Mouse (Mus musculus): ENCODE measurements around the gene Pik3cd. TPM values are rescaled to one million over a fixed set of nuclear protein-coding genes. Genes with fewer than 3 reads are reported as not detected.
A peak's percentile ranks its signal among the peaks of the same experiment; 100 is the strongest.
"Not testable (repeated sequence)": the region's sequence is repeated elsewhere in the genome, so short reads cannot be mapped to it uniquely, and the experiment has no call there.

The Pik3cd gene
- total RNA-seq (2021), result 10 to 100 TPM; 21.2 to 25.0 TPM
- long read RNA-seq, experiment 1, partial matches to known transcripts, result 3 of 6 reads
- long read RNA-seq, experiment 1, other reads (novel, unspliced or antisense), result 3 of 6 reads
- long read RNA-seq, experiment 2, partial matches to known transcripts, result 3 of 12 reads
- long read RNA-seq, experiment 2, other reads (novel, unspliced or antisense), result 8 of 12 reads

GRCm38 (mm10) chr4:149702210-149702979 lies at the start of gene Pik3cd:
TSS of gene Pik3cd (minus strand) at chr4:149702571.
- intact Hi-C loops (cut with DNase I), result no loop called here
- no peak for DNase-seq (ENCODE audit: low spot score in 2 of 2)

DNA sequence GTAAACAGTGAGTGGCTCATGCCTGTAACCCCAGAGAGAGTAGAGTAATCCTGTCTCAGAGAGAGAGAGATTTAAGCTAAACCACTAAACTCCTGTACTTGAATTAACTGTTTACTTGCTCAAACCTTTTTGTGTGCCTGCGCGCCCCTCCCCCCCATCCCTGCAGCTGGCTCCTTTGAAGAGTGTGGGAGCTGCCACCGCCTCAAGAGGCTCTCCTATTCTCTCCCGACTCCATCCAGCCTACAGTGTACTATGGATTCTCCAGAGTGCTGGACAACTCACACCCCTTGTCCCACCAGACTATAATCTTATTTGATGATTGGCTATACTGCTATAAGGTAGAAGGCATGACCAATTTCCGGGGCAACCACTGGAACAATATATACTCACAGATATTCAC lies 48.3 kb upstream of the Pik3cd start:
- intact Hi-C loops (cut with DNase I), result loop anchor here (5.0 kb wide), 1 partner anchor 52 kb away; no protein-coding TSS in a partner anchor

GRCm38 (mm10) chr4:149749663-149750015 lies 47.3 kb upstream of the Pik3cd start:
- intact Hi-C loops (cut with DNase I), result loop anchor here (5.0 kb wide), 1 partner anchor 53 kb away; no protein-coding TSS in a partner anchor

More for the DNA sequence above, 48.3 kb upstream of the Pik3cd start:
- DNase-seq (ENCODE audit: low spot score in 2 of 2), result no peak

DNA sequence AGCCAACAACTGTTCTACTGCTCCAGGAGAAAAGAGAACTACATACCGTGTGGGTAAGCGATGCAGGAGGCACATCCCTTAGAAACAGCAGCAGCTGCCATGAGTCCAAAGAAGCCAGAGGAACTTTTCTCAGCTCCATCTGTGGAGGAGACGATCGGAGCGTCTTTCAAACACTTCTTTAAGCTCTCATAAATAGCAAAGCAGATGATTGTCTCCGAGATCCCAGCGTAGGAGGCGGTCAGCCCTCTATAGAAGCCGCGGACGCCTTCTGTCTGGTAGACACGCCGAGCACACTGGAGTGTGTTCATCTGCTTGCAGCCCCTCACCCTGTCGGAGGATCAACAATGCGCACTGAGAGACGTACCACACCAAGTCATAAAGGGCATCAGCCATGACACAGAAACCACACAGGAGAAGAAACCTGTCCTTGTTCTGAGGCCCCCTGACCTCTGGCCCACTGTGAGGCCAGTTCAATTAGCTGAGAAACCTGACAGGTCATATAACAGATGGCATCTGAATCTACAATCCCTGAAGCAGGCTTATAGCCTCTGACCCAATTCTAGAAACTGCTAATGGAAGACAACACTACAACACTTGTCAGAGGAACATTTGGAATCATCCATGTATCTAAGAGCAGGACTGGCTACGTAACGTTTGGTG lies 46.8 kb upstream of the Pik3cd start:
- intact Hi-C loops (cut with DNase I), result no loop called here
- DNase-seq (ENCODE audit: low spot score in 2 of 2), result no peak

More at GRCm38 (mm10) chr4:149749663-149750015, 47.3 kb upstream of the Pik3cd start:
- not testable (repeated sequence) for DNase-seq (ENCODE audit: low spot score in 2 of 2)

DNA sequence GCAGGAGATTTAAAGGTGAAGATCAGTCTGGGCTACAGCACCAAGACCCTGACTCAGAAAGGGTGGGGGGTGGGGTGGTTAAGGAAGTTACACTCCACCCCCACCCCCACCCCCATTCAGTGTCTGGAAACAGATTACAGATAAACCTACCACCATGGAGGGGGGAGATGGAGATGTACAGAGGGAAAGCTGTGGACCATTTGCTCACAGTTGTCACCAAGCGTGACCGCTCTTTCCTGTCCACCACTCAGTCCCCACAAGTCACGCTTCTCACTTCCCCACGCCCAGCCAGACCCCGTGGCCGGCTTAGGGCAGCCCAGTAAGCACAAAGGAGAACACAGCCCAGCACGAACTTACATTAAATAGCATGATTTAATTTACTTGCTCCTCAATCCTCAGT lies 41.7 kb upstream of the Pik3cd start:
- no peak for DNase-seq (ENCODE audit: low spot score in 2 of 2)
- intact Hi-C loops (cut with DNase I), result no loop called here

DNA sequence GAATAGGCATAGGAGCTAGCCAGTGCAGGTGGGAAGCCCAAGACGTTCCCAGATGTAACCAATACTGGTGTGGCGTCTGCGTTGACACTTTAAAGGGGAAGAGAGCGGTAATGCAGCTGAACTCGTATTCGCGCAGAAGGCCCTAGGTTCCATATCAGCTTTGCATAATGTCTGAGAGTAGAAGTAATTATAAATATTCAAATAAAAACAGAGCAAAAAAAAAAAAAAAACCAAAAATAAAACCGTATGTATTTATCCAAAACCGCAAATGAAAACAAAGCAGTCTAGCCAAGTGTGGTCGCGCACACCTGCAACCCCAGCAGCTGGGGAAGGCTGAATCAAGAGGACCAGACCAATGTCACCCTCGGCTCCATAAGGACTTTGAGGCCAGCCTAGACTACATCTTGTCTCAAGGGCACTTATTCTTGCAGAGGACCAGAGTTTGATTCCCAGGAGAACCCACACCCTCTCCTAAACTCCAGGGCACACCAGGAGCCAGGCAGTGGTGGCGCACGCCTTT lies 39.7 kb upstream of the Pik3cd start:
- intact Hi-C loops (cut with DNase I), result no loop called here

DNA sequence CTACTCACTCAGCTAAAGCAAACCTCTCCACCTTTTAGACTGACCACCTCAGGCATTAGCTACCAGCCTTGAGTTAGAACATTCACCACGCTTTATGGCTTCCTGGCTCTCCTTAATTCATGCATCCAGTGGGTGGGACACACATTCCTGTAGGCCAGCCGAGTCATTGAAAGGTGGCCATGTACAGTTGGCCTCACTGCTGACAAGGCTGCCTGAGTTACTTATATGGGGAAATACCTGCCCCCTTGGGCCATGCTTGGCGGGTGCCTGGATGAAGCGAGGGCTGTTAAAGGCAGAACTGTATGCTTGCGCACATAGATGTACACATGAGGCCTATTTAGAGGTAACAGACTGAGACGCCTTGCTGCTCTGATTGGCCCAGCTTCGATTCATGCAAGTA lies 37.9 kb upstream of the Pik3cd start:
- intact Hi-C loops (cut with DNase I), result no loop called here

More for the DNA sequence above, 39.7 kb upstream of the Pik3cd start:
- DNase-seq (ENCODE audit: low spot score in 2 of 2), result no peak

DNA sequence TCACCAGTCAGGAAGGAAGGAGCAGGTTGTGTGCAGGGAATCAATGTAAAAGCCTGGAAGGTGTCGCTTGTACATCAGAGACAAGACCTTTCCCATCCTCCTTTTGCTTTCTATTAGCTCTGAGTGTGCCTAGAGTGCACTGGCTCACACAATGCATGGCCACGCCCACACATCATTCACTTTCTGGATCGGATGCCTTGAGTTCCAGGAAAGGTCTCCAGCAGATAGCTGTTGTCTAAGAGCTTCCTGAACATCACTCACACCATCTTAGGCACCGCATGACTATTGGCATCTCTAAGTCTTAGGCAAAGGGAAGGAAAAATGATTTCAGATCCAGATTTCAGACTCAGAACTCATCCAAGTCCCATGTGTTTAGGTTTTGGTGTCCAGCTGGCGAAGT lies 37.1 kb upstream of the Pik3cd start:
- intact Hi-C loops (cut with DNase I), result loop anchor here (5.0 kb wide), 1 partner anchor 218 kb away; the partner anchor contains the start of gene Spsb1
- no peak for DNase-seq (ENCODE audit: low spot score in 2 of 2)

More for the DNA sequence above, 37.9 kb upstream of the Pik3cd start:
- DNase-seq (ENCODE audit: low spot score in 2 of 2), result no peak

GRCm38 (mm10) chr4:149737383-149738324 lies 35.3 kb upstream of the Pik3cd start, which contains the start of gene Tmem201:
TSS of gene Tmem201 (minus strand) at chr4:149738044.
- intact Hi-C loops (cut with DNase I), result loop anchor here (5.0 kb wide), 1 partner anchor 220 kb away; the partner anchor contains the start of gene Spsb1
- DNase-seq (ENCODE audit: low spot score in 2 of 2), result peak; percentile 97

- peak; percentile 46 to 52 for DNase-seq (ENCODE audit: low spot score in 2 of 2)
- intact Hi-C loops (cut with DNase I), result loop anchor here (5.0 kb wide), 1 partner anchor 221 kb away; the partner anchor contains the start of gene Spsb1
Measured at GRCm38 (mm10) chr4:149736581-149736980, 34.2 kb upstream of the Pik3cd start.

GRCm38 (mm10) chr4:149735624-149736250 lies 33.4 kb upstream of the Pik3cd start:
- intact Hi-C loops (cut with DNase I), result loop anchor here (5.0 kb wide), 1 partner anchor 222 kb away; the partner anchor contains the start of gene Spsb1
- no peak for DNase-seq (ENCODE audit: low spot score in 2 of 2)

GRCm38 (mm10) chr4:149734730-149735475 lies 32.5 kb upstream of the Pik3cd start:
- intact Hi-C loops (cut with DNase I), result loop anchor here (5.0 kb wide), 1 partner anchor 222 kb away; the partner anchor contains the start of gene Spsb1
- no peak for DNase-seq (ENCODE audit: low spot score in 2 of 2)

DNA sequence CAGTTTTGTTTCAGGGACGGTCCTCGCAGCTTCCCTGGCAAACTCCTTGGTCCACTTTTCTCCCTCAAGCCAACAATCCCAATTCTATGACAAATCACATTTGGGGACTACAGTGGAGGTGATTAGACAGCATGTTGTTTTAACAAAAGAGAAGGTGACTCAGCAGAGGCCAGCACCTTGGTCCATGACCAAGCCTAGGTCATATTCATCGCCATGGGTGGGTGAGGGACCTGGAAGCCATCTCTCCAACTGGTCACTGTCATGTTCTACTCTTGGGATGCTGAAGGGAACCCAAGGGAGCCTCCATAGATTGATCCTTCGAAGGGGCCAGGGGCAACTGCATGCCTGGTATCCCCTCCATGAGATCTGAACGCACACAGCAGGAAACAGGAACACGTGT lies 31.9 kb upstream of the Pik3cd start:
- intact Hi-C loops (cut with DNase I), result no loop called here

GRCm38 (mm10) chr4:149733748-149734147 lies 31.4 kb upstream of the Pik3cd start:
- peak in 1 of 2 experiments; percentile 55 for DNase-seq (ENCODE audit: low spot score in 2 of 2)
- intact Hi-C loops (cut with DNase I), result no loop called here

More for the DNA sequence above, 31.9 kb upstream of the Pik3cd start:
- no peak for DNase-seq (ENCODE audit: low spot score in 2 of 2)

GRCm38 (mm10) chr4:149732800-149733199 lies 30.4 kb upstream of the Pik3cd start:
- DNase-seq (ENCODE audit: low spot score in 2 of 2), result peak in 1 of 2 experiments; percentile 49

DNA sequence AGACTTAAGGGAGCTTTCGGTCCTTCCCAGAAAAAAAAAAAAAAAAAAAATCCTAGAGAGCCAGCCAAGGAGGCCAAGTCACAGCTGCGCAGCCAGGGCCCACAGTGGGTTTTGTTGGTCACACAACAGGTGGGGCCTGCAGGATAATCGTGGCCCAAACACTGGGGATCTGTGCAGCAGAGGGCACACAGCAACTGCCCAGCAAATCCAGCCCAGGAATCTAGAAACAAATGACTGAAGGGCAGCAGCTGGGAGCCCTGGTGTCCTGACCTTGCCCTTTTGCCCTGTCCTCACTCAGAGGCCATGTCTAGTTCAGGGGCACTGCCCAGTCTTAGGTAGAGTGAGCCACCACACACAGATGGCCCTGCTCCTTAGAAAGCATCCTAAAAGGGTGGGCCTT lies 29.9 kb upstream of the Pik3cd start:
- intact Hi-C loops (cut with DNase I), result no loop called here
- no peak for DNase-seq (ENCODE audit: low spot score in 2 of 2)

More at GRCm38 (mm10) chr4:149732800-149733199, 30.4 kb upstream of the Pik3cd start:
- intact Hi-C loops (cut with DNase I), result no loop called here

DNA sequence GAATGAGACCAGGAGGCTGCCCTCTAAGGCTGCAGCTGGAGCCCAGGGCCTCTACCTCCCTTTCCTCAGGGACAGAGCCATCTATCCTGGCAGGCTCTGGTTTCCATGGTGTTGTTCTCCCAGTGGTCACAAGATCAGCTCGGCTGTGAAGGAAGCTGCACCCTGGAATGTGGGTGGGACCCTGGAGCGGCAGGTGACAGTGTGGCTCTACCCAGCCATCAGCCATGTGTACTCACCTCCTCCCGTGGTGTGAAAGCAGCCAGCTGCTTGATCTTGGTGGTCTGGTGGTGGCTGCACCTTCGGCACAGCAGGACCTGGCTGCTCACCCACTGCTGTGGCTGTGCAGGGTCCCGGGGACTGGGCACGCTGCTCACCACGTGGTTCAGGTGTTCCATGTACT lies 28.5 kb upstream of the Pik3cd start:
- DNase-seq (ENCODE audit: low spot score in 2 of 2), result no peak
- intact Hi-C loops (cut with DNase I), result no loop called here

All from left cerebral cortex, postnatal 14 days (tissue).